In genomic region chr1:49109090-49109489, GRCm38 (mm10) we compare ENCODE assay signal across 20 mouse cellular contexts.
DNase-seq lines count a peak whose midpoint lies in the region; ATAC-seq lines count a peak whose summit lies in the region.
"Had no signal": no experiment of that assay in that cellular context is flagged by ENCODE, and none has a peak within 500 bp of the region (broad histone marks: within the 10 kb centered on the region; RNA-seq: fewer than 3 reads in every experiment).

No protein-coding gene starts in this region.

- ATAC-seq in inflammation-experienced regulatory T-cells, adult 6 months: no peak
- ATAC-seq: forebrain, embryonic 14.5 days; intestine, embryonic 16.5 days; midbrain, embryonic 16.5 days had no signal

- intact Hi-C loops in left cerebral cortex, postnatal 4 days (cut with DNase I): no loop called here
- intact Hi-C loops in left cerebral cortex, postnatal 10 days (cut with DNase I): no loop called here

- DNase-seq in left cerebral cortex, postnatal 4 days: peak; percentile 9
- DNase-seq in left cerebral cortex, postnatal 10 days (ENCODE audit: extremely low spot score in 1 of 2, low spot score in 2 of 2): no peak
- peak; percentile 14 for DNase-seq in cerebellum, adult 11-12 months
- peak; percentile 57 to 63 for DNase-seq in cerebellum, postnatal 10 days
- DNase-seq in ovary, postnatal 36 days (ENCODE audit: low spot score): no peak
- DNase-seq in layer of hippocampus, adult 11-12 months (ENCODE audit: low spot score): no peak
- DNase-seq: adrenal gland, postnatal 10 days; gastrocnemius, adult 2 months; heart, postnatal 4 days; kidney, adult 9 months; kidney, postnatal 14 days; lung, embryonic 14.5 days; lung, postnatal 4 days; right cerebral cortex, adult 18-20 months; right cerebral cortex, postnatal 4 days; thymus, postnatal 25 days had no signal

Comparison
In these comparisons a context has a peak if more than half of its experiments do, and no peak if none do; other contexts are left out.
1. DNase-seq: peak in left cerebral cortex, postnatal 4 days (single experiment), cerebellum, adult 11-12 months (single experiment) and cerebellum, postnatal 10 days (2 of 2); none in left cerebral cortex, postnatal 10 days (0 of 2), ovary, postnatal 36 days (single experiment) and layer of hippocampus, adult 11-12 months (single experiment).